Mouse (Mus musculus): ENCODE measurements at regions not wholly inside any gene's neighbourhood (a gene's known extent, or its start where the extent isn't known, plus 50 kb on each side); places are given as distances from the start of the nearest gene placed in this dataset.

DNA sequence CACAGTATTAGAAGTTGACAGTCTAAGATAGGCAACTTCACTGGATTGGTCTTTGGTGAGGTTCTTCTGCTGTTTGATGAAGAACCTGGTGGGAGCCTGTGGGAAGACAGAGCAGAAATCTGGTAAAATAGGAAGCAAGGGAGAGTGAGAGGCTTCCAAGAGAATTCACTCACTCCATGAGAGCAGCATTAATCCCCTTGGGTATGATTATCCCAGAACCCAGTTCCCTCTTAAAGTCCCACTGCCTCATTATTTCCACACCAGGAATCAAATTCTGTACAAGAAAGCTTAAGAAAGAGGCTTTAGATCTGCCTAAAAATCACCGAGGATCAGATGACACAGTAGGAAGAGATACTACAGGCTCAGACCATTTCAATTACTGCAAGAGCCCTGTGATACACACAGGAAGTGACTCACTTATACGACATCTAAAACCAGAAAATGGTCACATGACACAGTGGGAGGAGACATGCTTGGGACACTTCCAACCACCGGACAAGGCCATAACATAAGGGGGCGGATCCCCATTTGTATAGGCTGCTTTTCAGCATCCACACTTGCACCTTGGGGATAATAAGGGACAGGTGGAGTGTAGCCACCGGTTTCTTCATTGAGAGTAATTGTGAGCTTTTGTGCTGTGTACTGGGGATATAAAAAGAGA is 168.2 kb downstream of the Cemip2 start:
- Histone ChIP-seq H3K4me3 (replicated peaks; ENCODE audit: low read length) (no peak overlapping the region), H3K27me3 (ENCODE audit: control insufficient read depth, insufficient read depth, low read length) (no peaks in the 10 kb centered on the region), H3K4me1 (ENCODE audit: control insufficient read depth, insufficient read depth, low read length) (no peaks in the 10 kb centered on the region), H3K36me3 (ENCODE audit: control insufficient read depth, insufficient read depth, low read length) (no peaks in the 10 kb centered on the region), H3K9me3 (replicated peaks; ENCODE audit: control insufficient read depth, low read length) (no peaks in the 10 kb centered on the region), H3K4me2 (ENCODE audit: low read depth, low read length) (no peak overlapping the region), H3K27ac (ENCODE audit: low read length) (no peak overlapping the region), H3K9ac (ENCODE audit: low read length) (no peak overlapping the region)
- no peak for ATAC-seq (ENCODE audit: insufficient read depth, low FRiP score)
- WGBS = 68% methylated on average over 5 of the region's 5 CpGs

DNA sequence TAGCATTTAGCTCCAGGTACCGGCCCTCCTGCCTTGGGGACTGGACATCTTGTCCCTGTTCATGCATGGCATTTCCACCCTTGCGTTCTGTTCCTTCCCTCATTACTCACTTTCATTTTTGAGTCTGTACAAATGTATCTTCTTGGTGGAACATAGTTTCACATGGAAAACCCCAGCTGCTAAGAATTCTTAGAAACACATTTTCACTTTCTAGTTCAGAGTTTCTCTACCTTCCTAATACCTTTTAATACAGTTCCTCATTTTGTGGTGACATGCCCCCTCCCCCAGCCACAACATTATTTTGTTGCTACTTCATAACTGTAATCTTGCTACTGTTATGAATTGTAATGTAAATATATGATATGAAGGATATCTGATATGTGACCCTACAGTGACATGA is 169.9 kb downstream of the Cemip2 start:
- no peaks in the 10 kb centered on the region for H3K27me3 ChIP-seq (ENCODE audit: control insufficient read depth, insufficient read depth, low read length)
- ATAC-seq (ENCODE audit: insufficient read depth, low FRiP score) = no peak

DNA sequence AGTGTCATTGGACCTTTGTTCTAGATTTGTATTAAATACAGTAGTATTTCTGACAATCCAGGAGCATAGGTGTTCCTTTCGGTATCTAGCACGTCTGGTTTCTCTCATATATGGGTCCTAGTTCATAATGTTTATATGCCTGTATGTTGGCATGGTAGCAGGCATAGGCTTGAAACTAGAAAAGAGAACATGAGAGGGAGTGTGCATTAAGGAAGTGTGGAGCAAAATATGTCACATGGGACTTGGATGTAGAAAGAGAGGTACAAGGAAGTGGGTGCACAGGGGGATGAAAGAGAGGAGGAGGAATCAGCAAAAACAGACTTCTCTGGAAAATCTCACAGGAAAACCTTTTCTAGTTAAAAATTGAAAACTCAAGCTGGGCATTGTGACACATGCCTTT is 176.2 kb upstream of the Trpm3 start:
- no peak overlapping the region for H3K27ac ChIP-seq (ENCODE audit: low read length)
- H3K9ac ChIP-seq (ENCODE audit: low read length) = no peak overlapping the region
- no peak overlapping the region for H3K4me3 ChIP-seq (replicated peaks; ENCODE audit: low read length)
- no peak overlapping the region for H3K4me2 ChIP-seq (ENCODE audit: low read depth, low read length)
- no peaks in the 10 kb centered on the region for H3K27me3 ChIP-seq (ENCODE audit: control insufficient read depth, insufficient read depth, low read length)
- no peaks in the 10 kb centered on the region for H3K4me1 ChIP-seq (ENCODE audit: control insufficient read depth, insufficient read depth, low read length)
- H3K36me3 ChIP-seq (ENCODE audit: control insufficient read depth, insufficient read depth, low read length) = no peaks in the 10 kb centered on the region
- 82% methylated on average over 2 of the region's 2 CpGs for WGBS
- no peaks in the 10 kb centered on the region for H3K9me3 ChIP-seq (replicated peaks; ENCODE audit: control insufficient read depth, low read length)
- no peak for ATAC-seq (ENCODE audit: insufficient read depth, low FRiP score)

More for the DNA sequence above, 169.9 kb downstream of the Cemip2 start:
- Histone ChIP-seq H3K9ac (ENCODE audit: low read length) (no peak overlapping the region), H3K9me3 (replicated peaks; ENCODE audit: control insufficient read depth, low read length) (no peaks in the 10 kb centered on the region), H3K4me2 (ENCODE audit: low read depth, low read length) (no peak overlapping the region), H3K4me3 (replicated peaks; ENCODE audit: low read length) (no peak overlapping the region), H3K4me1 (ENCODE audit: control insufficient read depth, insufficient read depth, low read length) (no peaks in the 10 kb centered on the region), H3K36me3 (ENCODE audit: control insufficient read depth, insufficient read depth, low read length) (no peaks in the 10 kb centered on the region), H3K27ac (ENCODE audit: low read length) (no peak overlapping the region)
- WGBS = 90% methylated on average over 2 of the region's 2 CpGs

DNA sequence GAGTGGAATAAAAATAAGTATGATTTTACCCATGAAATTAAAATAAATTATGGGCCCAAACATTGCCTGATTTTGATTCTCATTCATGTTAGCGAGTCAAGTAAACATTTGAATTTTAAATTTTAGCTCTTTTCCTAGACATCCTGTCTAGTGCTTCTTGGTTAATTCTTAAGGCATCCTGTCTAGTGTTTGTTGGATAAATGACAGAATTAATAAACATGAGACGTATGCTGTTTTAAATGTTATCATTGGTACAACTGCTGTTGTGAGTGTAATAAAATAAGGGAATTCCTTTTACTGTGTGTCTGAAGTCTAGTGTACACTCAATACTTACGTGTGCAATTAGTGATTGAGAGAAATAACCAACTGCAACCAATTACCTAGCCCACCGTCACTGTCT is 149.0 kb upstream of the Trpm3 start:
- Histone ChIP-seq H3K4me3 (replicated peaks; ENCODE audit: low read length) (no peak overlapping the region), H3K9ac (ENCODE audit: low read length) (no peak overlapping the region), H3K9me3 (replicated peaks; ENCODE audit: control insufficient read depth, low read length) (0 out of 2 replicates have a peak, but pooled peaks cover 3% of the 10 kb centered on the region), H3K27ac (ENCODE audit: low read length) (no peak overlapping the region), H3K4me1 (ENCODE audit: control insufficient read depth, insufficient read depth, low read length) (no peaks in the 10 kb centered on the region), H3K27me3 (ENCODE audit: control insufficient read depth, insufficient read depth, low read length) (no peaks in the 10 kb centered on the region), H3K4me2 (ENCODE audit: low read depth, low read length) (no peak overlapping the region), H3K36me3 (ENCODE audit: control insufficient read depth, insufficient read depth, low read length) (no peaks in the 10 kb centered on the region)
- WGBS = 72% methylated on average over 4 of the region's 4 CpGs
- ATAC-seq (ENCODE audit: insufficient read depth, low FRiP score) = no peak

DNA sequence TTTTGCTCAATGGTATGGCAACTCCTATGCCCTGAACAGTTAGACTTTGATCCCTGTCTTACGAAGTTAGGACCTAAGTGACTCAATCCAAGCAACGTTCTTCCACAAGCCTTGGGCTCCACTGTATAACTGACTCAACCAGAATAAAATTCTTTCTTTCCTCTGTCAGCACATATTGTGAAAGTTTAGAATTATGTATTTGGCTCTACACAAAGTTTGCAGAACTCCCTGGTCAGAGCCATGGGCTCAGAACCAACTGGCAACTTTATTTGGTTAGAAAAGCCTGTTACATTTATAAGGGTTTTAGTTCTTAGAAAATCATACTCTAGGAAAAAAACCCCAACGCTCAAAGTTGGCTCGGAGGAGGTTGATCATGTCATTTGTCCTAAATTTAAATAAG is 147.9 kb upstream of the Trpm3 start:
- Histone ChIP-seq H3K9me3 (replicated peaks; ENCODE audit: control insufficient read depth, low read length) (0 out of 2 replicates have a peak, but pooled peaks cover 3% of the 10 kb centered on the region), H3K4me2 (ENCODE audit: low read depth, low read length) (no peak overlapping the region), H3K9ac (ENCODE audit: low read length) (no peak overlapping the region), H3K27ac (ENCODE audit: low read length) (no peak overlapping the region; the same call in 1 of the 2 replicates), H3K36me3 (ENCODE audit: control insufficient read depth, insufficient read depth, low read length) (no peaks in the 10 kb centered on the region), H3K4me1 (ENCODE audit: control insufficient read depth, insufficient read depth, low read length) (no peaks in the 10 kb centered on the region), H3K27me3 (ENCODE audit: control insufficient read depth, insufficient read depth, low read length) (no peaks in the 10 kb centered on the region), H3K4me3 (replicated peaks; ENCODE audit: low read length) (no peak overlapping the region)
- no peak for ATAC-seq (ENCODE audit: insufficient read depth, low FRiP score)
- 70% methylated on average over 4 of the region's 4 CpGs for WGBS

DNA sequence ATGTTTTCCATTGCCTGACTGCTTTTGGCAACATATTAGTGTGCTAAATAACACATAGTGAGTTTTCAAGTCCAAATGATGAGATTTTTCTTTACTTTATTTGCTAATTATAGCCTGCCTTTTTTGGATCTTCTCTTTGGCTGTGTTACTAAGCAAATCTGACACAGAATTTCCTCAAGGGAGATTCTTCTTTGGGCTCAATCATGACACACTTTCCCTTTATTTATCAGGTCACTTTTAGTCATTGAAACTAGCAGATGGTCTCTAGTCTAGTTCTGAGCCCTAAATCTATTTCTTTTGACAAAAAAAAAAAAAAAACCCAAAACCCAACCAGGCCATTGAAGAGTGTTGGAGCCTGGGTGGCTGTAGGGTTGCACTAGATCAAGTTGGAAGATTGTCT is 147.4 kb upstream of the Trpm3 start:
- ATAC-seq (ENCODE audit: insufficient read depth, low FRiP score) = no peak

DNA sequence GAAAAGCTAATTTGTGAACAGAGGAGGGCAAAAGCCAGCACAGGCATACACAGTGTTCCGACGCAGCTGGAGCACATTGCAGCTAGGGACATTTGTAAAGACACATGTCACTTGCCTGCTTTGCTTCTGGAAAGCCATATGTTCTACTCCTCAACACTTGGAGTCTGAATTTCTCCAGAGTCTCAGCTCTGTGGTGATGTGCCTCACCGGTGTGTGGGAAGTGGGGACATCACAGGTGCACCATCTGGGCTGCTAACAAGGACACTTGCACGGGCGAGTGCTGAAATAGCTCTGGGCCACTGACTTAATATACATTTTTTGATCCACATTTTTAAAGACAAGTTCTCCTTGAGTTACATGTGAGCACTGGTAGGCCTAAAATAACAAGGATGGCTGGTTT is 139.2 kb upstream of the Trpm3 start:
- Histone ChIP-seq H3K36me3 (ENCODE audit: control insufficient read depth, insufficient read depth, low read length) (no peaks in the 10 kb centered on the region), H3K4me1 (ENCODE audit: control insufficient read depth, insufficient read depth, low read length) (no peaks in the 10 kb centered on the region), H3K9ac (ENCODE audit: low read length) (no peak overlapping the region), H3K27ac (ENCODE audit: low read length) (no peak overlapping the region), H3K4me2 (ENCODE audit: low read depth, low read length) (no peak overlapping the region), H3K27me3 (ENCODE audit: control insufficient read depth, insufficient read depth, low read length) (no peaks in the 10 kb centered on the region), H3K9me3 (replicated peaks; ENCODE audit: control insufficient read depth, low read length) (no peaks in the 10 kb centered on the region), H3K4me3 (replicated peaks; ENCODE audit: low read length) (no peak overlapping the region)
- ATAC-seq (ENCODE audit: insufficient read depth, low FRiP score) = no peak
- 79% methylated on average over 5 of the region's 5 CpGs for WGBS

More for the DNA sequence above, 147.4 kb upstream of the Trpm3 start:
- 0 out of 2 replicates have a peak, but pooled peaks cover 3% of the 10 kb centered on the region for H3K9me3 ChIP-seq (replicated peaks; ENCODE audit: control insufficient read depth, low read length)
- no peaks in the 10 kb centered on the region for H3K4me1 ChIP-seq (ENCODE audit: control insufficient read depth, insufficient read depth, low read length)
- no peak overlapping the region for H3K4me2 ChIP-seq (ENCODE audit: low read depth, low read length)
- H3K27ac ChIP-seq (ENCODE audit: low read length) = no peak overlapping the region
- no peaks in the 10 kb centered on the region for H3K36me3 ChIP-seq (ENCODE audit: control insufficient read depth, insufficient read depth, low read length)
- no peak overlapping the region for H3K4me3 ChIP-seq (replicated peaks; ENCODE audit: low read length)
- H3K9ac ChIP-seq (ENCODE audit: low read length) = no peak overlapping the region
- no peaks in the 10 kb centered on the region for H3K27me3 ChIP-seq (ENCODE audit: control insufficient read depth, insufficient read depth, low read length)

DNA sequence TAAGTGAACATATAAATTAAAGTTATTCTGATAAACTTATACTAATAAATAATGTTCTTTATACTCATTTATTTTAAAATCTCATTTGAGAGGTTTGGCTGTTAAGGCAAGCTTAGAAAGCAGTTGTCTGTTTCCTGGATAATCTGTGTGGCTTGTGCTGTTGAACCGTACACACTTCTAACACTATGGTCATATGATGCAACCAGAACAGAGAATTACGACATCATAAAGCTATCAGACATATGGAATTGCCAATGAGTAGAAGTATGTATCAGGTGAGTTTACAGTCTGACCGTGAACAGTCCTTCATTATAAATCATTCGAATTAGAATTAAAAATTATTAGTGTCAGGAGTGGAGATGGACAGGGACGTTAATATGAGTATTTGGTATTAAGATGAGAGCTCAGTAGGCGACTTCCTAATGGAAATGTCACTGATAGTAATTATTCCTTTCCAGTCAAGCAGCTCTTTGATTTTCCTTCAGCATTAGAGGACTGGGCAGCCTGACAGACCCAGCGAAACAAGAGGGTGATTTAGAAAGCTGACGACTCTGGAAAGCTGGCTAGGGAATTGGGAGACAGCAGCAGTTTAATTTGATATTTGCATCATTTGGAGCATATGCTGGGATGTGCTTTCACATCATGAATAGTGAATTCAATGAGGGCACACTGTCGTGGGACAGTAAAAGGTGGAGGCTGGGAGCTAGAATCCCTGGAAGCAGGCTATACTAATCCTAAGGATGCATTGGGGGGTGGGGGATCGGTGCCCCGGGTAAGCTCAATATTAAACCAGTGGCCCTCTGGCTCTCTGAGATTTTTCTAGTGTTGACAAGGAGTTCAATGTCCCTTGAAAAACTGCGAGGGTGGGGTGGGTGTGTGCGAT is 130.6 kb upstream of the Trpm3 start:
- WGBS = 81% methylated on average over 13 of the region's 13 CpGs
- ATAC-seq (ENCODE audit: insufficient read depth, low FRiP score) = no peak

DNA sequence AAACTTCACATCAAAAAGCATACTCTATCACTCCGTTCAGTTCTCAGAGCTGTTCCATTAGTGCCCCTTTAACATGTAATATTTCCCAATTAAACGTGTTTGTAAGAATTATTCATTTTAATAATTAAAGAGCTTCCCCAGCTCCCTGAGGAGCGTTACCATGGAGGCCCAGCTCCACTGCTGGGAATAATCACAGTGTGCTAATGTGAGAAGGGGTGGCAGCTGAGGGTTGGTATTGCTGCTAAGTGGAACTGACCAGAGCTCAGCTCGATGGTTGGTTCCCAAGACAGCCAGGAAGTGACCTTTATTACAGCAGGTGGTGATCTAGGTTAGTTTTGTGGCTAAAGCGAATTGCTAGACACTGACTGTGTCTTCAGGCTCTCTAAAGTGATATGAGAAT is 128.6 kb upstream of the Trpm3 start:
- Histone ChIP-seq H3K9me3 (replicated peaks; ENCODE audit: control insufficient read depth, low read length) (no peaks in the 10 kb centered on the region), H3K27me3 (ENCODE audit: control insufficient read depth, insufficient read depth, low read length) (no peaks in the 10 kb centered on the region), H3K4me2 (ENCODE audit: low read depth, low read length) (no peak overlapping the region), H3K4me3 (replicated peaks; ENCODE audit: low read length) (no peak overlapping the region), H3K27ac (ENCODE audit: low read length) (no peak overlapping the region), H3K36me3 (ENCODE audit: control insufficient read depth, insufficient read depth, low read length) (no peaks in the 10 kb centered on the region), H3K4me1 (ENCODE audit: control insufficient read depth, insufficient read depth, low read length) (no peaks in the 10 kb centered on the region), H3K9ac (ENCODE audit: low read length) (no peak overlapping the region)
- no peak for ATAC-seq (ENCODE audit: insufficient read depth, low FRiP score)
- 68% methylated on average over 5 of the region's 5 CpGs for WGBS

More for the DNA sequence above, 130.6 kb upstream of the Trpm3 start:
- H3K9ac ChIP-seq (ENCODE audit: low read length) = no peak overlapping the region
- no peak overlapping the region for H3K4me3 ChIP-seq (replicated peaks; ENCODE audit: low read length)
- no peaks in the 10 kb centered on the region for H3K9me3 ChIP-seq (replicated peaks; ENCODE audit: control insufficient read depth, low read length)
- H3K4me1 ChIP-seq (ENCODE audit: control insufficient read depth, insufficient read depth, low read length) = no peaks in the 10 kb centered on the region
- no peaks in the 10 kb centered on the region for H3K36me3 ChIP-seq (ENCODE audit: control insufficient read depth, insufficient read depth, low read length)
- H3K27ac ChIP-seq (ENCODE audit: low read length) = no peak overlapping the region
- H3K27me3 ChIP-seq (ENCODE audit: control insufficient read depth, insufficient read depth, low read length) = no peaks in the 10 kb centered on the region
- H3K4me2 ChIP-seq (ENCODE audit: low read depth, low read length) = no peak overlapping the region
